Mouse (Mus musculus) c-Kit-positive CD71-negative TER-119-negative erythroid progenitor cells, embryonic 14.5 days (primary cell): ENCODE measurements around the gene Psmc1.

Experiments
- DNase-seq: peaks from one replicate; pipeline ENCODE4 v3.0.0-alpha.2; 2013; ENCODE audit warnings: low read depth

Gene Psmc1

GRCm38 (mm10) chr12:100172481-100172880, 62.5 kb downstream of the Psmc1 start:
- DNase-seq: no peak
